24 mouse cellular contexts compared by ENCODE assay signal in genomic region chr8:106574283-106574682, GRCm38 (mm10). TPM values are rescaled to one million over a fixed set of nuclear protein-coding genes. Genes with fewer than 3 reads are reported as not detected.
DNase-seq lines count a peak whose midpoint lies in the region; ATAC-seq lines count a peak whose summit lies in the region.
"Had no signal": no experiment of that assay in that cellular context is flagged by ENCODE, and none has a peak within 500 bp of the region (broad histone marks: within the 10 kb centered on the region; RNA-seq: fewer than 3 reads in every experiment).

No protein-coding gene starts in this region.

- intact Hi-C loops in heart, postnatal 36 days (cut with DNase I) = no loop called here

- H3K4me1 ChIP-seq in midbrain, embryonic 10.5 days = peaks cover 26% of the 10 kb centered on the region
- H3K4me1 ChIP-seq in midbrain, embryonic 16.5 days (ENCODE audit: control insufficient read depth, insufficient read depth, low read length) = no peaks in the 10 kb centered on the region
- peaks cover 3% of the 10 kb centered on the region; the same call in 1 of the 2 replicates for H3K4me1 ChIP-seq in hindbrain, embryonic 12.5 days
- H3K4me1 ChIP-seq: embryonic facial prominence, embryonic 15.5 days; forebrain, embryonic 13.5 days; forebrain, embryonic 15.5 days had no signal

- no peak overlapping the region for H3K4me3 ChIP-seq in midbrain, embryonic 10.5 days
- no peak overlapping the region for H3K4me3 ChIP-seq in midbrain, embryonic 16.5 days (ENCODE audit: low read depth, low read length)
- H3K4me3 ChIP-seq in hindbrain, embryonic 12.5 days = no peak overlapping the region
- H3K4me3 ChIP-seq: embryonic facial prominence, embryonic 13.5 days; embryonic facial prominence, embryonic 15.5 days; erythroblast, embryonic 14.5 days; forebrain, embryonic 10.5 days; forebrain, embryonic 13.5 days; forebrain, embryonic 15.5 days had no signal

- H3K9me3 ChIP-seq in midbrain, embryonic 10.5 days (replicated peaks) = no peaks in the 10 kb centered on the region
- no peaks in the 10 kb centered on the region for H3K9me3 ChIP-seq in midbrain, embryonic 16.5 days (replicated peaks; ENCODE audit: control insufficient read depth, low read length, poor library complexity, severe bottlenecking)
- H3K9me3 ChIP-seq in hindbrain, embryonic 12.5 days (replicated peaks) = no peaks in the 10 kb centered on the region
- H3K9me3 ChIP-seq: embryonic facial prominence, embryonic 13.5 days; embryonic facial prominence, embryonic 15.5 days; forebrain, embryonic 10.5 days; forebrain, embryonic 13.5 days; forebrain, embryonic 15.5 days had no signal

- peak overlapping the region; percentile 49 for H3K27ac ChIP-seq in midbrain, embryonic 10.5 days (replicated peaks)
- no peak overlapping the region for H3K27ac ChIP-seq in midbrain, embryonic 16.5 days (ENCODE audit: low read length)
- no peak overlapping the region for H3K27ac ChIP-seq in hindbrain, embryonic 12.5 days
- H3K27ac ChIP-seq: embryonic facial prominence, embryonic 13.5 days; embryonic facial prominence, embryonic 15.5 days; forebrain, embryonic 10.5 days; forebrain, embryonic 13.5 days; forebrain, embryonic 15.5 days had no signal

- peaks cover 6% of the 10 kb centered on the region; the same call in 1 of the 2 replicates for H3K27me3 ChIP-seq in midbrain, embryonic 10.5 days (ENCODE audit: low read depth, poor library complexity, severe bottlenecking)
- H3K27me3 ChIP-seq in midbrain, embryonic 16.5 days (ENCODE audit: control insufficient read depth, insufficient read depth, low read depth, low read length) = no peaks in the 10 kb centered on the region
- no peaks in the 10 kb centered on the region for H3K27me3 ChIP-seq in hindbrain, embryonic 12.5 days
- H3K27me3 ChIP-seq: embryonic facial prominence, embryonic 13.5 days; embryonic facial prominence, embryonic 15.5 days; forebrain, embryonic 13.5 days; forebrain, embryonic 15.5 days had no signal

- H3K36me3 ChIP-seq in midbrain, embryonic 10.5 days = no peaks in the 10 kb centered on the region
- H3K36me3 ChIP-seq in midbrain, embryonic 16.5 days (ENCODE audit: control insufficient read depth, insufficient read depth, low read length) = no peaks in the 10 kb centered on the region
- no peaks in the 10 kb centered on the region for H3K36me3 ChIP-seq in hindbrain, embryonic 12.5 days
- H3K36me3 ChIP-seq: embryonic facial prominence, embryonic 13.5 days; embryonic facial prominence, embryonic 15.5 days; forebrain, embryonic 10.5 days; forebrain, embryonic 15.5 days had no signal

- whole genome bisulfite sequencing in midbrain, embryonic 10.5 days = 88% methylated on average over 4 of the region's 4 CpGs
- 89% methylated on average over 4 of the region's 4 CpGs for WGBS in midbrain, embryonic 16.5 days
- 89% methylated on average over 4 of the region's 4 CpGs for WGBS in hindbrain, embryonic 12.5 days

- no peak for ATAC-seq in midbrain, embryonic 16.5 days
- ATAC-seq in common myeloid progenitor, adult 5-6 weeks (replicated peaks; ENCODE audit: low read depth, poor library complexity, severe bottlenecking) = peak; percentile 54
- peak; percentile 83 for ATAC-seq in granulocyte monocyte progenitor cell, adult 5-6 weeks (replicated peaks; ENCODE audit: poor library complexity, severe bottlenecking)
- ATAC-seq in megakaryocyte progenitor cell, adult 5-6 weeks (replicated peaks; ENCODE audit: poor library complexity) = peak; percentile 66
- ATAC-seq in hindbrain, embryonic 12.5 days (ENCODE audit: low FRiP score) = no peak
- ATAC-seq: forebrain, embryonic 13.5 days; forebrain, embryonic 15.5 days; forebrain, postnatal 0 days had no signal

- H3K4me2 ChIP-seq in midbrain, embryonic 16.5 days (ENCODE audit: low read length) = no peak overlapping the region
- H3K4me2 ChIP-seq in hindbrain, embryonic 12.5 days (replicated peaks) = no peak overlapping the region
- H3K4me2 ChIP-seq: embryonic facial prominence, embryonic 13.5 days; embryonic facial prominence, embryonic 15.5 days; forebrain, embryonic 13.5 days; forebrain, embryonic 15.5 days had no signal

- no peak overlapping the region for H3K9ac ChIP-seq in midbrain, embryonic 16.5 days (ENCODE audit: low read depth, low read length)
- no peak overlapping the region for H3K9ac ChIP-seq in hindbrain, embryonic 12.5 days
- H3K9ac ChIP-seq: embryonic facial prominence, embryonic 13.5 days; embryonic facial prominence, embryonic 15.5 days; forebrain, embryonic 13.5 days; forebrain, embryonic 15.5 days; forebrain, postnatal 0 days had no signal

- no peak for DNase-seq in midbrain, embryonic 10.5 days (ENCODE audit: low spot score)
- DNase-seq in cerebellum, postnatal 36 days = no peak
- DNase-seq in heart, postnatal 36 days = no peak
- DNase-seq: adrenal gland, adult 2 months; adrenal gland, postnatal 10 days; adrenal gland, postnatal 25 days; cerebellum, adult 11 months; cerebellum, adult 18-20 months; cerebellum, adult 8-10 months; cerebellum, adult 9-11 months; embryo, embryonic 11 days; forebrain, postnatal 0 days had no signal

RNA-seq across cellular contexts. Expression of gene Gm10073, which starts 1.0 kb away (rescaled TPM):
- polyA plus RNA-seq in midbrain, embryonic 10.5 days (2016; fragmentation: Nextera tagmentation; extraction: Ambion mirVana) = 5.7 and 7.1 TPM in 2 replicates
- polyA plus RNA-seq in midbrain, embryonic 16.5 days (2015; fragmentation: Nextera tagmentation; extraction: Ambion mirVana) = 5.9 and 6.8 TPM in 2 replicates
- total RNA-seq in common myeloid progenitor, adult 5-6 weeks (2017) = 13.6 and 25.0 TPM in 2 replicates
- 29.2 and 30.2 TPM in 2 replicates for total RNA-seq in granulocyte monocyte progenitor cell, adult 5-6 weeks (2014; fragmentation: Nextera tagmentation)
- 8.2 and 10.8 TPM in 2 replicates for total RNA-seq in granulocyte monocyte progenitor cell, adult 5-6 weeks (2017)
- total RNA-seq in megakaryocyte progenitor cell, adult 5-6 weeks (2015) = 111 and 130 TPM in 2 replicates
- 8.4 and 9.5 TPM in 2 replicates for total RNA-seq in megakaryocyte progenitor cell, adult 5-6 weeks (2017)
- polyA plus RNA-seq in hindbrain, embryonic 12.5 days (2016; fragmentation: Nextera tagmentation; extraction: Ambion mirVana) = 3.2 and 3.8 TPM in 2 replicates
- 100 to 1,000 TPM; 105 to 117 TPM for total RNA-seq in heart, postnatal 36 days (2021)

RNA-seq across cellular contexts. Expression of gene Cdh1, which starts 28.9 kb away (rescaled TPM):
- polyA plus RNA-seq in midbrain, embryonic 10.5 days (2016; fragmentation: Nextera tagmentation; extraction: Ambion mirVana) = 8.2 and 8.7 TPM in 2 replicates
- 3.8 and 4.1 TPM in 2 replicates for polyA plus RNA-seq in midbrain, embryonic 16.5 days (2015; fragmentation: Nextera tagmentation; extraction: Ambion mirVana)
- total RNA-seq in common myeloid progenitor, adult 5-6 weeks (2017) = 0.23 and 0.63 TPM in 2 replicates
- 1.1 and 4.6 TPM in 2 replicates for total RNA-seq in granulocyte monocyte progenitor cell, adult 5-6 weeks (2014; fragmentation: Nextera tagmentation)
- 0.88 and 1.6 TPM in 2 replicates for total RNA-seq in granulocyte monocyte progenitor cell, adult 5-6 weeks (2017)
- total RNA-seq in megakaryocyte progenitor cell, adult 5-6 weeks (2015) = 0.42 and 1.2 TPM in 2 replicates
- total RNA-seq in megakaryocyte progenitor cell, adult 5-6 weeks (2017) = 0.62 and 1.3 TPM in 2 replicates
- 6.9 and 9.2 TPM in 2 replicates for polyA plus RNA-seq in hindbrain, embryonic 12.5 days (2016; fragmentation: Nextera tagmentation; extraction: Ambion mirVana)
- total RNA-seq in heart, postnatal 36 days (2021) = not detected
- total RNA-seq: MEL had no signal
- polyA plus RNA-seq: erythroblast, embryonic 14.5 days had no signal

Comparison
In these comparisons a context has a peak if more than half of its experiments do, and no peak if none do; other contexts are left out.
1. ATAC-seq: peak in common myeloid progenitor, adult 5-6 weeks (single experiment), granulocyte monocyte progenitor cell, adult 5-6 weeks (single experiment) and megakaryocyte progenitor cell, adult 5-6 weeks (single experiment); none in midbrain, embryonic 16.5 days (single experiment) and hindbrain, embryonic 12.5 days (single experiment).